Mouse (Mus musculus) lung, adult 2 months (tissue): ENCODE data around the gene Iqce.

Source experiments
- CTCF ChIP-seq: fragments of 200-500 bp; IDR thresholded peaks from 2 replicates; pipeline ENCODE4 v1.5.1; 2011; ENCODE audit warnings: mild to moderate bottlenecking, low read length, control low read depth; ENCODE audit not compliant: insufficient read depth
- POLR2A ChIP-seq: fragments of 200-500 bp; IDR thresholded peaks from 2 replicates; pipeline ENCODE4 v1.6.1; 2011; ENCODE audit warnings: low read depth, mild to moderate bottlenecking, control low read depth, low read length, borderline replicate concordance; ENCODE audit errors: extremely low read depth

DNA sequence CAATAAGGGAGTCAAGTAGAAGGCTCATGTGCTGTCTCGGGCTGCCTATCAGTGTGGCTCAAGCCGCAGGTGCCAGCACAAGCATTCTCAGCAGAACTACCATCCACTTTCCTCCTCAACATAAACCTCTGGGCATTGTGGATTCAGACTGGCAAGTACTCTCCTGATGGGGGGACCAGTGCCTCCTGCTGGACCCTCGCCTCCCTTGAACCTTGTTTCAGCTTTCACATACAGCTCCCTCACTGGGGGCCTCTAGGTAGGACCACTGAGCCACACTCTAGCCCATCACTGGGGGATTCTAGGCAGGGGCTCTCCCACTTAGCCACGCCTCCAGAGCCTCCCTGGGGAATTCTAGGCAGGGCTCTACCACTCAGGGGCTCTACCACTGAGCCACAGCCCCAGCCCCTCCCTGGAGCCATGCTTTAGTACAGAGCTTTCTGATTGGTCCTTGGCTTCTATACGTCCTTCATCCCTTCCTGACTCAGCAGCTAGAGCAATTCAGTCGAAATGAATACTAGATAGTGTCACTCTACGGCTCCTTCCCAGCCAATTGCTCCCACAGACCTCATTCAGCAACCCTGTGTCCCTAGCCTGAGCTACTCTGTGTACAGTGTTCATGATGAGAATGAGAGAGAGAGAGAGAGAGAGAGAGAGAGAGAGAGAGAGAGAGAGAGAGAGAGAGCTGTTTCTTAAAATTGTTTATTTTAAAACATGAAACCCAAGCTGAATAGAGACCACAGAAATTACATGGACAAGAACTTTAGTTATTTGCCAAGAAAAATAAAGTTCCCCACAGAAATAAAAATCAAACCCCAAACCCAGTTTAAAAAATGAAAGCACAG is 82.1 kb downstream of the Iqce start:
- no peak for TF ChIP-seq POLR2A
- TF ChIP-seq CTCF, result 0 out of 2 replicates have a peak, but pooled peaks have one; percentile 1
